Mouse (Mus musculus): ENCODE data around the gene Larp7. TPM values are rescaled to one million over a fixed set of nuclear protein-coding genes. Genes with fewer than 3 reads are reported as not detected.

Gene Larp7
- total and polyA plus RNA-seq, 2 experiments from 2014 or later, result 27.1 to 27.7 TPM

- Histone ChIP-seq H3K27ac (ENCODE audit: low read depth, low read length) (no peak overlapping the region), H3K36me3 (ENCODE audit: insufficient read depth) (no peaks in the 10 kb centered on the region), H3K4me2 (ENCODE audit: low read depth) (no peak overlapping the region), H3K4me3 (ENCODE audit: low read depth, low read length) (no peak overlapping the region), H3K27me3 (ENCODE audit: insufficient read depth, low read length) (no peaks in the 10 kb centered on the region), H3K4me1 (ENCODE audit: insufficient read depth) (no peaks in the 10 kb centered on the region), H3K9me3 (ENCODE audit: low read length) (no peaks in the 10 kb centered on the region), H3K9ac (no peak overlapping the region)
- WGBS, result 85% methylated on average over 3 of the region's 3 CpGs
- no peak for TF ChIP-seq CTCF (IDR thresholded peaks at IDR 0.05; ENCODE audit: low read depth)
- DNase-seq (no peak), ATAC-seq (no peak)
These were observed 60.5 kb downstream of the Larp7 start for GRCm38 (mm10) chr3:127492663-127493062.

GRCm38 (mm10) chr3:127487302-127487701 lies 65.8 kb downstream of the Larp7 start:
- Histone ChIP-seq H3K4me1 (ENCODE audit: insufficient read depth) (no peaks in the 10 kb centered on the region), H3K36me3 (ENCODE audit: insufficient read depth) (no peaks in the 10 kb centered on the region), H3K4me3 (ENCODE audit: low read depth, low read length) (no peak overlapping the region), H3K27me3 (ENCODE audit: insufficient read depth, low read length) (no peaks in the 10 kb centered on the region), H3K9me3 (ENCODE audit: low read length) (no peaks in the 10 kb centered on the region), H3K27ac (ENCODE audit: low read depth, low read length) (no peak overlapping the region), H3K9ac (no peak overlapping the region), H3K4me2 (ENCODE audit: low read depth) (no peak overlapping the region)
- TF ChIP-seq CTCF (IDR thresholded peaks at IDR 0.05; ENCODE audit: low read depth), result no peak
- ATAC-seq (no peak), DNase-seq (peak; percentile 40)
- WGBS, result 36% methylated on average over 7 of the region's 7 CpGs

MicroRNA genes within 50 kb of the gene (microRNA counts, 519-probe panel; counts per million panel counts)
- microRNA mmu-miR-302a (not detected), microRNA mmu-miR-302b (not detected), microRNA mmu-miR-302c (not detected), microRNA mmu-miR-302d (not detected), microRNA mmu-miR-367 (not detected)

Small RNA genes within 50 kb of the gene (microRNA-seq; reads per million reads assigned to microRNA genes)
- 34.0 to 48.9 reads per million in 2 experiments for gene Mir302a
- gene Mir302b, result 25.1 to 39.9 reads per million in 2 experiments
- gene Mir302c, result 3.1 to 7.6 reads per million in 2 experiments
- gene Mir302d, result 31.7 to 42.6 reads per million in 2 experiments
- 0 reads per million in 2 experiments for gene Mir367

Other genes starting within 250 kb of the Larp7 start
- 508 and 575 TPM in 2 replicates for gene Ank2, start 54.0 kb downstream of the Larp7 start, total RNA-seq (2014; rRNA removed)
- gene Ank2, start 54.0 kb downstream of the Larp7 start, polyA plus RNA-seq (2015; fragmentation: Nextera tagmentation; extraction: Ambion mirVana), result 62.0 and 160 TPM in 2 replicates
- gene Zgrf1, start 140 bp upstream of the Larp7 start, total RNA-seq (2014; rRNA removed), result 1.8 and 3.8 TPM in 2 replicates
- gene Zgrf1, start 140 bp upstream of the Larp7 start, polyA plus RNA-seq (2015; fragmentation: Nextera tagmentation; extraction: Ambion mirVana), result 0.70 and 1.3 TPM in 2 replicates
- gene Neurog2, start 79.8 kb upstream of the Larp7 start, total RNA-seq (2014; rRNA removed), result 5.0 and 9.4 TPM in 2 replicates
- 2.2 and 2.6 TPM in 2 replicates for gene Neurog2, start 79.8 kb upstream of the Larp7 start, polyA plus RNA-seq (2015; fragmentation: Nextera tagmentation; extraction: Ambion mirVana)
- gene Alpk1, start 227.2 kb upstream of the Larp7 start, total RNA-seq (2014; rRNA removed), result 1.3 and 3.5 TPM in 2 replicates
- gene Alpk1, start 227.2 kb upstream of the Larp7 start, polyA plus RNA-seq (2015; fragmentation: Nextera tagmentation; extraction: Ambion mirVana), result 0.30 and 0.39 TPM in 2 replicates
- 2.4 and 4.2 TPM in 2 replicates for gene Tifa, start 236.5 kb upstream of the Larp7 start, total RNA-seq (2014; rRNA removed)
- gene Tifa, start 236.5 kb upstream of the Larp7 start, polyA plus RNA-seq (2015; fragmentation: Nextera tagmentation; extraction: Ambion mirVana), result 2.6 and 2.7 TPM in 2 replicates

Data from forebrain, postnatal 0 days (tissue).